Mouse (Mus musculus): ENCODE measurements at regions not wholly inside any gene's neighbourhood (a gene's known extent, or its start where the extent isn't known, plus 50 kb on each side); places are given as distances from the start of the nearest gene placed in this dataset.

DNA sequence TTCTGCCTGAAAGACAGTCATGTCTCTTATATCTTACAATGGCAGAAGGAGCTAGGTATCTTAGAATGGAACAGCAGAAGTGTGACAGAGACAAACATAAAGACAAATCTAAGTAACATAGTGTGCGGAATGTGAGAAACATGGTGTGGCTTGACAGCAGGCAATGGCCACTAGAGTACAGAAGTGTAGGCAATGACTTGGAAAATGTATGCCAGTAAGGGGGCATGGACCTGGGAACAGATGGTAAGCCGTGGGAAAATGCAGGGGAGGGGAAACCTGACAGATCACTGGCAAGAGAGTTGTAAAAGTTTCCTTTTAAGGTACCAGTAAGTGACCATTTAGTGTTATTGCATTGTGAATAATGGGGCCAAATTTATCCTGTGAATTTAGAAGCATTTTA is 1238.0 kb upstream of the Slc7a12 start:
- peak; percentile 45 to 75 for DNase-seq (ENCODE audit: low spot score in 2 of 2)

DNA sequence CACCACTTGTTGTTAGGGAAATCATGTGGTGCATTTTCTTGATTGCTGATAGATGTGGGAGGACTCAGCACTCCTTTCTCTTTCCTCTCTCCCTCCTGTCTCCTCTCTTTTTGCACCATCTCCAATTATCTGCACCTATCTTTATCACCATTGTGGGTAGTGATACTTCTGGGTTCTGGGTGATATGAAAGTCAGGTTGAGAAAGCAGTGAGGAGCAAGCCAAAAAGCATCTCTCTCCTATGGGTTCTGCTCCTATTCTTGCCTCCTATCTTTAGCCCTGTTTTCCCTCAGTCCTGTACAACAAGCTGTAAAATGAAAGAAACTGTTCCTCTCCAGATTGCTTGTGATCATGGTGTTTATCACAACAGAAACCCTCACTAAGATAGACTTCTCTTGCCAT is 1233.0 kb upstream of the Slc7a12 start:
- DNase-seq (ENCODE audit: low spot score in 2 of 2): peak in 1 of 2 experiments; percentile 29

DNA sequence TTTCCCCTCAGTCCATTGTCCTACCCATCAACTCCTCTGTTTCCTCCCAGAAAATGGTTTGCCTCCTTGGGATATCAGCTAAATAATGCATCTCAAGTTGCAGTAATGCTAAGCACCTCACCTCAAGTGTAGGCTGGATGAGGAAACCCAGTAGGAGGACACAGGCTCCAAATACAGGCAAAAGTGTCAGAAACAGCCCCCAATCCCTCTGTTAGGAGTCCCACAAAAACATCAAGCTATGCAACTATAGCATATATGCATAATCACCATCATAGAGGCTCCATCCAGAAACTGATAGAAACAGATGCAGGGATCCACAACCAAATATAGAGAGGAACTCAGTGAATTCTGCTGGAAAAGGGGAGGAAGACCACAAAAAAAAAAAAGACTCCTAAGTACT is 1231.7 kb upstream of the Slc7a12 start:
- peak in 1 of 2 experiments; percentile 56 for DNase-seq (ENCODE audit: low spot score in 2 of 2)

DNA sequence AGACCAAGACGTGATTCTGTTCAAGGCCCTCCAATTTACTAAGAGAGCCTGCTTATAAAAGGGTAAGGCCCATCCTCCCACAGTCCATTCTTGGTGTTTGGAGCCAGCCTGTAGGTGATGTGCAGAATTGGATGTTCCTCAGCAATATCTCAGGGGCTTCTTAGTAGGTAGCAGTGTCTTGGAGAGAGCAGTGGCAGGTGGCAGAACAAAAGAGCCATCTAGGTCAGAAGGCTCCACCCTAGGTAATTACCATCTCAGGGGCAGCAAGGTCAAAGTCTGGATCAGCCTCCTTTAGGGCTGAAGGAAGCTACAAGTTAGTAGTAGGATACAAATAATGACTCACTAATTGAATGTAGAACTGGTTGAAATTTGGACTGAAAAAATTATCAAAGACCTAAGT is 1229.8 kb upstream of the Slc7a12 start:
- DNase-seq (ENCODE audit: low spot score in 2 of 2): no peak

DNA sequence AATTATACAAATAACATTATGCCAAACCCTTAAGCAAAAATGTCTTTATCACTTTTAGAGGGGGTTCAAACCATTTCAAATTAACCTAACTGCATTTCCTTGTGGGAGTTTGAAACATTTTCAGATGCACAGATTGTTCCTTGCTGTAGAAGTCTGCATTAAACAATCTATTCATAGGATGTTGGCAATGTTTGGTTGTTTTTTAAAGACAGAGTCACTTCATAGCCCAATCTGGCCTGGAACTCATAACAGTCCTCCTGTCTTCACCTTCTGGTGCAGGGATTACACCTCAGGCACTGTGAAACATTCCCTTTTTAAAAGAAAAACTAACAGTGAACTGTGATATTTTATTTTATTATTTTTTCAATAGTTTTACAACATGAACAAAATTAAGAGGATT is 1226.4 kb upstream of the Slc7a12 start:
- peak in 1 of 2 experiments; percentile 61 for DNase-seq (ENCODE audit: low spot score in 2 of 2)
